Mouse (Mus musculus): ENCODE data around the gene Dip2c. TPM values are rescaled to one million over a fixed set of nuclear protein-coding genes. Genes with fewer than 3 reads are reported as not detected.

Dip2c gene
- polyA plus RNA-seq, 1 experiment, result 15.7 TPM

GRCm38 (mm10) chr13:9455979-9456378, 179.7 kb downstream of the Dip2c start:
- 92% methylated on average over 1 of the region's 1 CpGs for WGBS
- Histone ChIP-seq H3K4me1 (ENCODE audit: control insufficient read depth, insufficient read depth, low read length) (peaks cover 3% of the 10 kb centered on the region), H3K4me3 (replicated peaks; ENCODE audit: extremely low read depth, low read depth, low read length) (no peak overlapping the region)
- DNase-seq, result no peak
- TF ChIP-seq POLR2A (IDR thresholded peaks at IDR 0.05; ENCODE audit: borderline replicate concordance, extremely low read depth, low read depth, low read length) (no peak), CTCF (IDR thresholded peaks at IDR 0.05; ENCODE audit: insufficient read depth, low read length) (no peak)

GRCm38 (mm10) chr13:9457420-9458308, 181.3 kb downstream of the Dip2c start:
- 85% methylated on average over 8 of the region's 8 CpGs for WGBS
- Histone ChIP-seq H3K4me1 (ENCODE audit: control insufficient read depth, insufficient read depth, low read length) (no peaks in the 10 kb centered on the region), H3K4me3 (replicated peaks; ENCODE audit: extremely low read depth, low read depth, low read length) (no peak overlapping the region)
- DNase-seq, result no peak
- no peak for TF ChIP-seq POLR2A (IDR thresholded peaks at IDR 0.05; ENCODE audit: borderline replicate concordance, extremely low read depth, low read depth, low read length)
- no peak for TF ChIP-seq CTCF (IDR thresholded peaks at IDR 0.05; ENCODE audit: insufficient read depth, low read length)

GRCm38 (mm10) chr13:9464457-9464856, 188.1 kb downstream of the Dip2c start:
- Histone ChIP-seq H3K4me3 (replicated peaks; ENCODE audit: extremely low read depth, low read depth, low read length) (no peak overlapping the region), H3K4me1 (ENCODE audit: control insufficient read depth, insufficient read depth, low read length) (no peaks in the 10 kb centered on the region)
- WGBS, result 93% methylated on average over 3 of the region's 3 CpGs
- DNase-seq, result no peak
- TF ChIP-seq POLR2A (IDR thresholded peaks at IDR 0.05; ENCODE audit: borderline replicate concordance, extremely low read depth, low read depth, low read length) (no peak), CTCF (IDR thresholded peaks at IDR 0.05; ENCODE audit: insufficient read depth, low read length) (no peak)

- WGBS, result 23% methylated on average over 1 of the region's 1 CpGs
- H3K4me1 ChIP-seq (ENCODE audit: control insufficient read depth, insufficient read depth, low read length), result no peaks in the 10 kb centered on the region
- TF ChIP-seq CTCF (IDR thresholded peaks at IDR 0.05; ENCODE audit: insufficient read depth, low read length) (no peak), POLR2A (IDR thresholded peaks at IDR 0.05; ENCODE audit: borderline replicate concordance, extremely low read depth, low read depth, low read length) (no peak)
- no peak overlapping the region for H3K4me3 ChIP-seq (replicated peaks; ENCODE audit: extremely low read depth, low read depth, low read length)
- DNase-seq, result no peak
Observed at GRCm38 (mm10) chr13:9467216-9467615, 190.9 kb downstream of the Dip2c start.

GRCm38 (mm10) chr13:9473383-9473782, 197.1 kb downstream of the Dip2c start:
- 74% methylated on average over 1 of the region's 1 CpGs for WGBS
- Histone ChIP-seq H3K4me1 (ENCODE audit: control insufficient read depth, insufficient read depth, low read length) (no peaks in the 10 kb centered on the region), H3K4me3 (replicated peaks; ENCODE audit: extremely low read depth, low read depth, low read length) (no peak overlapping the region)
- no peak for TF ChIP-seq CTCF (IDR thresholded peaks at IDR 0.05; ENCODE audit: insufficient read depth, low read length)
- no peak for TF ChIP-seq POLR2A (IDR thresholded peaks at IDR 0.05; ENCODE audit: borderline replicate concordance, extremely low read depth, low read depth, low read length)
- no peak for DNase-seq

- no peak for DNase-seq
- 44% methylated on average over 1 of the region's 1 CpGs for WGBS
- H3K4me1 ChIP-seq (ENCODE audit: control insufficient read depth, insufficient read depth, low read length), result no peaks in the 10 kb centered on the region; the same call in 1 of the 2 replicates
- TF ChIP-seq POLR2A (IDR thresholded peaks at IDR 0.05; ENCODE audit: borderline replicate concordance, extremely low read depth, low read depth, low read length) (no peak), CTCF (IDR thresholded peaks at IDR 0.05; ENCODE audit: insufficient read depth, low read length) (no peak)
- no peak overlapping the region for H3K4me3 ChIP-seq (replicated peaks; ENCODE audit: extremely low read depth, low read depth, low read length)
Observed at GRCm38 (mm10) chr13:9481722-9482121, 205.4 kb downstream of the Dip2c start.

GRCm38 (mm10) chr13:9489696-9490095, 213.4 kb downstream of the Dip2c start:
- 75% methylated on average over 3 of the region's 3 CpGs for WGBS
- DNase-seq, result no peak
- no peak for TF ChIP-seq POLR2A (IDR thresholded peaks at IDR 0.05; ENCODE audit: borderline replicate concordance, extremely low read depth, low read depth, low read length)
- TF ChIP-seq CTCF (IDR thresholded peaks at IDR 0.05; ENCODE audit: insufficient read depth, low read length), result no peak
- Histone ChIP-seq H3K4me1 (ENCODE audit: control insufficient read depth, insufficient read depth, low read length) (no peaks in the 10 kb centered on the region; the same call in 1 of the 2 replicates), H3K4me3 (replicated peaks; ENCODE audit: extremely low read depth, low read depth, low read length) (no peak overlapping the region)

- Histone ChIP-seq H3K4me1 (ENCODE audit: control insufficient read depth, insufficient read depth, low read length) (peaks cover 4% of the 10 kb centered on the region; the same call in 1 of the 2 replicates), H3K4me3 (replicated peaks; ENCODE audit: extremely low read depth, low read depth, low read length) (peak overlapping the region; percentile 55)
- no peak for TF ChIP-seq POLR2A (IDR thresholded peaks at IDR 0.05; ENCODE audit: borderline replicate concordance, extremely low read depth, low read depth, low read length)
- no peak for TF ChIP-seq CTCF (IDR thresholded peaks at IDR 0.05; ENCODE audit: insufficient read depth, low read length)
- peak; percentile 35 for DNase-seq
- 59% methylated on average over 21 of the region's 21 CpGs for WGBS
Observed at GRCm38 (mm10) chr13:9494726-9495125, 218.4 kb downstream of the Dip2c start.

- no peak for TF ChIP-seq POLR2A (IDR thresholded peaks at IDR 0.05; ENCODE audit: borderline replicate concordance, extremely low read depth, low read depth, low read length)
- TF ChIP-seq CTCF (IDR thresholded peaks at IDR 0.05; ENCODE audit: insufficient read depth, low read length), result no peak
- WGBS, result 18% methylated on average over 6 of the region's 6 CpGs
- DNase-seq, result no peak
- Histone ChIP-seq H3K4me1 (ENCODE audit: control insufficient read depth, insufficient read depth, low read length) (peaks cover 7% of the 10 kb centered on the region; the same call in 1 of the 2 replicates), H3K4me3 (replicated peaks; ENCODE audit: extremely low read depth, low read depth, low read length) (no peak overlapping the region)
Observed at GRCm38 (mm10) chr13:9504118-9504856, 228.0 kb downstream of the Dip2c start.
